Mouse (Mus musculus) activated CD4-positive, CD25-positive, alpha-beta regulatory T cell, adult 4 months (primary cell): Measurements from ENCODE around the gene Scgb1b30. TPM values are rescaled to one million over a fixed set of nuclear protein-coding genes. Genes with fewer than 3 reads are reported as not detected.
"Not testable (repeated sequence)": the region's sequence is repeated elsewhere in the genome, so short reads cannot be mapped to it uniquely, and the experiment has no call there.

ENCODE experiments used
- ATAC-seq: one replicate; pipeline ENCODE4 v1.8.0; 2017
- polyA plus RNA-seq, 2 experiments: library from polyadenylated mRNA; unstranded; fragments of 100-300 nt; shearing (Covaris generic); gene quantifications; one replicate each; pipeline ENCODE4 v1.2.1; 2017

Gene Scgb1b30
- not detected for polyA plus RNA-seq

GRCm38 (mm10) chr7:34094911-34095481, at the start of gene Scgb1b30:
TSS of gene Scgb1b30 (plus strand) at chr7:34095431.
- ATAC-seq = no peak

GRCm38 (mm10) chr7:34068132-34068531, 27.1 kb upstream of the Scgb1b30 start:
- not testable (repeated sequence) for ATAC-seq

GRCm38 (mm10) chr7:34100002-34100401, 4.8 kb downstream of the Scgb1b30 start:
- ATAC-seq = no peak

- no peak for ATAC-seq
These were observed 6.0 kb downstream of the Scgb1b30 start for GRCm38 (mm10) chr7:34101276-34101675.

DNA sequence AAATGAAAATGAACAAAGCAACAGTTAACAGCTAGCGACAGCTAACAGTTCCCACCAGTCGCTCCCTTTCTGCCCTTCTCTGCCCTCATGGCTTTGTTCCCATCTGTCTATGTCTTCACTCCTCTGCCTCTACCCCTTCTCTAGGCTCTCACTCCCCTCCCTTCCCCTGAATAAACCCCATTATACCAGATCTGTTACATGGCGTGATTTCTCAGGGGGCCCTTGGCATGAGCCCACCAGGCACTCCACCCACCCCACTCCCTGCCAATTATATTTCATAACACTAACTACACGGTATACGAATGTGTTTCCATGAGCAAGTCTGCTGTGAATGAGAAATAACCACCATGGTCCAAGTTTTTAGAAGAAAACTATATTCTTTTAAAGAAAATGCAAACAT, 14.0 kb downstream of the Scgb1b30 start:
- no peak for ATAC-seq

GRCm38 (mm10) chr7:34116601-34117000, 21.4 kb downstream of the Scgb1b30 start:
- ATAC-seq = no peak

GRCm38 (mm10) chr7:34120636-34121035, 25.4 kb downstream of the Scgb1b30 start:
- not testable (repeated sequence) for ATAC-seq

- ATAC-seq = no peak
These were observed 27.9 kb downstream of the Scgb1b30 start for GRCm38 (mm10) chr7:34122987-34123720.

GRCm38 (mm10) chr7:34125346-34125745, 30.1 kb downstream of the Scgb1b30 start:
- no peak for ATAC-seq

GRCm38 (mm10) chr7:34126291-34126690, 31.1 kb downstream of the Scgb1b30 start:
- no peak for ATAC-seq

- ATAC-seq = no peak
These were observed 35.9 kb downstream of the Scgb1b30 start for GRCm38 (mm10) chr7:34131118-34131517.

DNA sequence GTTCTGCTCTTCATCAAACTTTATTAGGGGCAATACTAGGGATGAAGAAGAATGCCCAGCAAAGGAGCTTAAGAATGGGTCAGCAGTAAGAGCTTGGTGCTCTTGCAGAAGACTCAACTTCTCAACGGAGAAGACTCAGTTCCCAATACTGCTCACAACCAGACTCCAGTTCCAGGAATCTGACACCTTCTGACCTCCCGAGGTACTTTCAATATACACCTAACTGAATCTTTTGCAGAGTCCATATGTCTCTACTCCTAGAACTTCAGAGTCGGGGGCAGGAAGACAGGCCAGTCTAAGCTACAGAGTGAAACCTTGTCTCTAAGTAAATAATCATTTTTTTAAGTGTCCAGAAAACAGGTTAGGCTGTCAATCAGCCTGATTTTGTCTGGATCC, 36.7 kb downstream of the Scgb1b30 start:
- no peak for ATAC-seq

DNA sequence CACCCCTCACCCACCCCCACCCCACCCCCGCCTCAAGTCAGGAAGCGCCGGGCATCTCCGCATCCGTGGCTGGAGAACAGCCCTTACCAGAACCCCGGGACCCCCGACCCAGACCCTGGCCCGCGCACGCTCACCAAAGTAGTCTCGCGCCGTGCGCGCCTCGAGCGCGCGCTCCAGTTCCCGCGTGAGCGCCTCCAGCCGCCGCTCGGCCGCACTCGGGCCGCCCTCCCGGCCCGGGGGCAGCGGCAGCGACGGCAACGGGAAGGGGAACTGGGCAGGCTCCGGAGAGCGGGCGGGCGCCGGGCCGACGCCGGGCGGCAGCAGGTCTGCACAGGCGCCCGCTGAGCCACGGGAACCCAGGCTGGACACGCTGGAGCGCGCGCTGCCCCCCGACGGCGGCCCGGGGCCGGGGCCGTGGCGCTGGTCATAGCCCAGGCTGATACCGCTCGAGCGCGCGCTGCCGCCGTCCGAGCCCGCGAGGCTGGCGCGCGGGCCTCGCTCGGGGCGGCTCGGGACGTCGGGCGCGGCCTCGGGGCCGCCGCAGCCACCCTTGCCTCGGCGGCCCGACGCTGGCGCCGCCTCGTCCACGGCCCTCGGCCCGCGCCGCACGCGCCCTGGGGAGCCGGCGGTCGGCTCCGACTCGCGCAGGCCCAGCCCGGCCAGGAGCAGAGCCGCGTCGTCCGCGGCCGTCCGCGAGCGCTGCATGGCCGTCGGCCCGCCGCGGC, 37.3 kb downstream of the Scgb1b30 start:
- no peak for ATAC-seq

- ATAC-seq = no peak
These were observed 38.0 kb downstream of the Scgb1b30 start, which contains the start of gene Wtip for GRCm38 (mm10) chr7:34133117-34133762. TSS of gene Wtip (minus strand) at chr7:34133268.

- ATAC-seq = no peak
These were observed 39.1 kb downstream of the Scgb1b30 start for GRCm38 (mm10) chr7:34134336-34134735.

- ATAC-seq = no peak
These were observed 44.3 kb downstream of the Scgb1b30 start for GRCm38 (mm10) chr7:34139493-34139892.

- ATAC-seq = no peak
These were observed 45.9 kb downstream of the Scgb1b30 start for GRCm38 (mm10) chr7:34141123-34141522.

DNA sequence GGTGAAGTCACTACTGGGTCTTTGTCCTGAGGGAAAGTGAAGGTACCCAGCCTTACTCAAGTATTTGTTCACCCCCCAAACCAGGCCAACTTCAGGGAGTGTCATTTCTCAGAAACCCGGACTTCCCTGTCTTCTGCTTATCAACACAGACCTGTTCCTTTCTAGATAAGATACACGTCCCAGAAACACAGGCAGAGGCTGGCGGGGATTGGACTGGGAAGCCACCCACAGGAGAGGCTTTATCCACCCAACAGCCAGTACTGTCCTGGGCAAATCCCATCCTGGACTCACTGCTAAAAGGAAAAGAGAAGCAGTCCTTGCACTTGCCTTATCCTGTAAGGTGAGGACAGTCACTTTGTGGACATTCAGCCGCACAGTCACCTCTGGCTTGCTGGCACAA, 52.0 kb downstream of the Scgb1b30 start:
- ATAC-seq = no peak

Other genes with a start within 250 kb of the Scgb1b30 start
- not detected for gene Scgb2b26, start 150.4 kb upstream of the Scgb1b30 start, polyA plus RNA-seq
- not detected for gene Scgb2b27, start 81.5 kb upstream of the Scgb1b30 start, polyA plus RNA-seq
- gene Scgb1b27, start 73.9 kb upstream of the Scgb1b30 start, polyA plus RNA-seq = not detected
- gene Wtip, start 37.8 kb downstream of the Scgb1b30 start, polyA plus RNA-seq = not detected
- 10 to 100 TPM; 93.3 to 94.9 TPM for gene Uba2, start 74.2 kb downstream of the Scgb1b30 start, polyA plus RNA-seq
- gene Pdcd2l, start 101.2 kb downstream of the Scgb1b30 start, polyA plus RNA-seq = 10 to 100 TPM; 23.4 to 35.1 TPM
- 100 to 1,000 TPM; 354 to 384 TPM for gene Gpi1, start 134.9 kb downstream of the Scgb1b30 start, polyA plus RNA-seq
- gene Gm6096, start 155.6 kb downstream of the Scgb1b30 start, polyA plus RNA-seq = not detected
- gene 4931406P16Rik, start 218.1 kb downstream of the Scgb1b30 start, polyA plus RNA-seq = 10 to 100 TPM; 23.5 to 24.1 TPM